Comparison of ENCODE assay signal across 19 mouse cellular contexts in genomic region chr16:40945834-40946233, GRCm38 (mm10).
A peak's percentile ranks its signal among the peaks of the same experiment; 100 is the strongest.
DNase-seq lines count a peak whose midpoint lies in the region; ATAC-seq lines count a peak whose summit lies in the region.
"Had no signal": no experiment of that assay in that cellular context is flagged by ENCODE, and none has a peak within 500 bp of the region (broad histone marks: within the 10 kb centered on the region; RNA-seq: fewer than 3 reads in every experiment).

No protein-coding gene starts in this region.

- H3K27me3 ChIP-seq in forebrain, embryonic 12.5 days = no peaks in the 10 kb centered on the region
- H3K27me3 ChIP-seq in forebrain, embryonic 11.5 days (ENCODE audit: control insufficient read depth, insufficient read depth, low read length) = no peaks in the 10 kb centered on the region
- H3K27me3 ChIP-seq in kidney, embryonic 16.5 days (ENCODE audit: insufficient read depth, low read length) = no peaks in the 10 kb centered on the region
- no peaks in the 10 kb centered on the region for H3K27me3 ChIP-seq in midbrain, embryonic 14.5 days (ENCODE audit: control insufficient read depth, insufficient read depth, low read length)
- H3K27me3 ChIP-seq: embryonic facial prominence, embryonic 15.5 days; heart, embryonic 15.5 days; intestine, embryonic 15.5 days had no signal

- peaks cover 8% of the 10 kb centered on the region for H3K4me1 ChIP-seq in forebrain, embryonic 12.5 days
- H3K4me1 ChIP-seq in forebrain, embryonic 11.5 days (replicated peaks; ENCODE audit: control insufficient read depth, insufficient read depth, low read length) = no peaks in the 10 kb centered on the region; the same call in 1 of the 2 replicates
- no peaks in the 10 kb centered on the region for H3K4me1 ChIP-seq in kidney, embryonic 16.5 days (ENCODE audit: insufficient read depth, low read length)
- H3K4me1 ChIP-seq in midbrain, embryonic 14.5 days (ENCODE audit: control insufficient read depth, insufficient read depth, low read length) = no peaks in the 10 kb centered on the region
- H3K4me1 ChIP-seq: embryonic facial prominence, embryonic 15.5 days; heart, embryonic 15.5 days; hindbrain, embryonic 10.5 days; intestine, embryonic 15.5 days had no signal

- ATAC-seq in forebrain, embryonic 12.5 days (ENCODE audit: low FRiP score) = 0 out of 2 replicates have a peak, but pooled peaks have one; percentile 23
- no peak for ATAC-seq in forebrain, embryonic 11.5 days (replicated peaks; ENCODE audit: low FRiP score)
- ATAC-seq in kidney, embryonic 16.5 days (ENCODE audit: low FRiP score, low TSS enrichment) = peak; percentile 80; the same call in 1 of the 2 replicates
- ATAC-seq in midbrain, embryonic 14.5 days (ENCODE audit: low FRiP score, low TSS enrichment) = no peak
- ATAC-seq: intestine, embryonic 15.5 days had no signal

- no peaks in the 10 kb centered on the region for H3K36me3 ChIP-seq in forebrain, embryonic 12.5 days (replicated peaks)
- no peaks in the 10 kb centered on the region for H3K36me3 ChIP-seq in forebrain, embryonic 11.5 days (ENCODE audit: control insufficient read depth, insufficient read depth, low read length)
- no peaks in the 10 kb centered on the region for H3K36me3 ChIP-seq in kidney, embryonic 16.5 days (ENCODE audit: insufficient read depth, low read length)
- H3K36me3 ChIP-seq in midbrain, embryonic 14.5 days (ENCODE audit: control insufficient read depth, insufficient read depth, low read length) = no peaks in the 10 kb centered on the region
- H3K36me3 ChIP-seq: embryonic facial prominence, embryonic 15.5 days; heart, embryonic 15.5 days; hindbrain, embryonic 10.5 days; intestine, embryonic 15.5 days had no signal

- H3K9me3 ChIP-seq in forebrain, embryonic 12.5 days = no peaks in the 10 kb centered on the region
- no peaks in the 10 kb centered on the region for H3K9me3 ChIP-seq in forebrain, embryonic 11.5 days (ENCODE audit: control insufficient read depth, low read length)
- H3K9me3 ChIP-seq in kidney, embryonic 16.5 days (ENCODE audit: low read length) = no peaks in the 10 kb centered on the region
- no peaks in the 10 kb centered on the region for H3K9me3 ChIP-seq in midbrain, embryonic 14.5 days (ENCODE audit: control insufficient read depth, low read length)
- H3K9me3 ChIP-seq: embryonic facial prominence, embryonic 15.5 days; heart, embryonic 15.5 days; hindbrain, embryonic 10.5 days; intestine, embryonic 15.5 days had no signal

- DNase-seq in forebrain, embryonic 11.5 days (ENCODE audit: low spot score) = no peak
- DNase-seq in kidney, adult 18-20 months = no peak
- DNase-seq in lung, postnatal 10 days = peak; percentile 6
- DNase-seq in lung, postnatal 36 days = no peak
- DNase-seq in midbrain, embryonic 14.5 days = peak; percentile 50
- no peak for DNase-seq in spleen, adult 18-20 months
- DNase-seq: cerebellum, adult 9-10 months; gastrocnemius, adult 2 months; heart, adult 11 months; thymus, adult 2 months had no signal

- no peak overlapping the region for H3K9ac ChIP-seq in forebrain, embryonic 12.5 days
- no peak overlapping the region for H3K9ac ChIP-seq in forebrain, embryonic 11.5 days (ENCODE audit: low read length)
- H3K9ac ChIP-seq in kidney, embryonic 16.5 days (replicated peaks; ENCODE audit: low read length) = no peak overlapping the region
- H3K9ac ChIP-seq in midbrain, embryonic 14.5 days (replicated peaks; ENCODE audit: low read length) = no peak overlapping the region
- H3K9ac ChIP-seq: embryonic facial prominence, embryonic 15.5 days; heart, embryonic 15.5 days; intestine, embryonic 15.5 days had no signal

- no peak overlapping the region for H3K4me3 ChIP-seq in forebrain, embryonic 12.5 days (replicated peaks)
- no peak overlapping the region for H3K4me3 ChIP-seq in forebrain, embryonic 11.5 days (ENCODE audit: low read depth, low read length)
- no peak overlapping the region for H3K4me3 ChIP-seq in kidney, embryonic 16.5 days (ENCODE audit: low read length)
- no peak overlapping the region for H3K4me3 ChIP-seq in midbrain, embryonic 14.5 days (replicated peaks; ENCODE audit: low read depth, low read length)
- H3K4me3 ChIP-seq: embryonic facial prominence, embryonic 15.5 days; gastrocnemius, adult 2 months; heart, embryonic 15.5 days; hindbrain, embryonic 10.5 days; intestine, embryonic 15.5 days; layer of hippocampus, adult 2 months had no signal

- WGBS in forebrain, embryonic 12.5 days = 45% methylated on average over 1 of the region's 1 CpGs
- 53% methylated on average over 1 of the region's 1 CpGs for WGBS in forebrain, embryonic 11.5 days
- WGBS in kidney, embryonic 16.5 days = 30% methylated on average over 1 of the region's 1 CpGs
- 35% methylated on average over 1 of the region's 1 CpGs for WGBS in midbrain, embryonic 14.5 days

- H3K27ac ChIP-seq in forebrain, embryonic 12.5 days = no peak overlapping the region
- no peak overlapping the region for H3K27ac ChIP-seq in forebrain, embryonic 11.5 days (ENCODE audit: low read depth, low read length)
- H3K27ac ChIP-seq in kidney, embryonic 16.5 days (ENCODE audit: low read length) = no peak overlapping the region
- H3K27ac ChIP-seq in midbrain, embryonic 14.5 days (replicated peaks; ENCODE audit: low read depth, low read length) = no peak overlapping the region; the same call in 1 of the 2 replicates
- H3K27ac ChIP-seq: embryonic facial prominence, embryonic 15.5 days; gastrocnemius, adult 2 months; heart, embryonic 15.5 days; hindbrain, embryonic 10.5 days; intestine, embryonic 15.5 days; layer of hippocampus, adult 2 months; macrophage had no signal

- H3K4me2 ChIP-seq in forebrain, embryonic 12.5 days = no peak overlapping the region
- H3K4me2 ChIP-seq in forebrain, embryonic 11.5 days (ENCODE audit: low read depth, low read length, severe bottlenecking) = no peak overlapping the region
- H3K4me2 ChIP-seq in kidney, embryonic 16.5 days (replicated peaks; ENCODE audit: low read depth, low read length) = no peak overlapping the region
- no peak overlapping the region for H3K4me2 ChIP-seq in midbrain, embryonic 14.5 days (ENCODE audit: low read length)
- H3K4me2 ChIP-seq: embryonic facial prominence, embryonic 15.5 days; heart, embryonic 15.5 days; intestine, embryonic 15.5 days; liver, embryonic 11.5 days had no signal

Comparison
In these comparisons a context has a peak if more than half of its experiments do, and no peak if none do; other contexts are left out.
1. ATAC-seq: peak in forebrain, embryonic 12.5 days (single experiment) and kidney, embryonic 16.5 days (single experiment); none in forebrain, embryonic 11.5 days (single experiment) and midbrain, embryonic 14.5 days (single experiment).
2. DNase-seq: peak in lung, postnatal 10 days (single experiment) and midbrain, embryonic 14.5 days (single experiment); none in forebrain, embryonic 11.5 days (single experiment), kidney, adult 18-20 months (single experiment), lung, postnatal 36 days (single experiment) and spleen, adult 18-20 months (0 of 2).